Mouse (Mus musculus): ENCODE measurements around the gene Olfr437. TPM values are rescaled to one million over a fixed set of nuclear protein-coding genes. Genes with fewer than 3 reads are reported as not detected.
A peak's percentile ranks its signal among the peaks of the same experiment; 100 is the strongest.
"Not testable (repeated sequence)": the region's sequence is repeated elsewhere in the genome, so short reads cannot be mapped to it uniquely, and the experiment has no call there.

The Olfr437 gene
- polyA plus RNA-seq (2015; fragmentation: Nextera tagmentation; extraction: Ambion mirVana) = not detected in 2 replicates

- H3K27ac ChIP-seq (ENCODE audit: low read length) = no peak within 1 kb of the TSS
- H3K4me1 ChIP-seq (replicated peaks; ENCODE audit: control insufficient read depth, insufficient read depth, low read length) = no peaks in the 10 kb centered on the region
- ATAC-seq (ENCODE audit: low read depth) = no peak
- no peaks in the 10 kb centered on the region for H3K36me3 ChIP-seq (ENCODE audit: control insufficient read depth, insufficient read depth, low read length)
- H3K4me3 ChIP-seq (ENCODE audit: low read length) = no peak within 1 kb of the TSS
- H3K9ac ChIP-seq (ENCODE audit: low read length) = no peak within 1 kb of the TSS
- H3K9me3 ChIP-seq (ENCODE audit: control insufficient read depth, low read length) = no peaks in the 10 kb centered on the region
- no peak within 1 kb of the TSS for H3K4me2 ChIP-seq (ENCODE audit: low read depth, low read length)
- H3K27me3 ChIP-seq (ENCODE audit: control insufficient read depth, insufficient read depth, low read depth, low read length) = no peaks in the 10 kb centered on the region
- WGBS = 61% methylated on average over 3 of the region's 3 CpGs
These were observed at the start of gene Olfr437 for GRCm38 (mm10) chr6:43162982-43163381. Gene Olfr437 (plus strand): TSS chr6:43163282.

GRCm38 (mm10) chr6:43146267-43146666, 16.8 kb upstream of the Olfr437 start, which contains the start of gene Olfr237-ps1:
Gene Olfr237-ps1 (plus strand): TSS chr6:43146567.
- ATAC-seq (ENCODE audit: low read depth); H3K9ac ChIP-seq (ENCODE audit: low read length); H3K36me3 ChIP-seq (ENCODE audit: control insufficient read depth, insufficient read depth, low read length); H3K4me1 ChIP-seq (replicated peaks; ENCODE audit: control insufficient read depth, insufficient read depth, low read length); H3K4me2 ChIP-seq (ENCODE audit: low read depth, low read length); H3K9me3 ChIP-seq (ENCODE audit: control insufficient read depth, low read length); H3K27ac ChIP-seq (ENCODE audit: low read length); H3K4me3 ChIP-seq (ENCODE audit: low read length); H3K27me3 ChIP-seq (ENCODE audit: control insufficient read depth, insufficient read depth, low read depth, low read length): not testable (repeated sequence)
- WGBS = 84% methylated on average over 2 of the region's 2 CpGs

- no peak overlapping the region for H3K4me3 ChIP-seq (ENCODE audit: low read length)
- H3K36me3 ChIP-seq (ENCODE audit: control insufficient read depth, insufficient read depth, low read length) = no peaks in the 10 kb centered on the region
- H3K9ac ChIP-seq (ENCODE audit: low read length) = no peak overlapping the region
- no peak for ATAC-seq (ENCODE audit: low read depth)
- H3K9me3 ChIP-seq (ENCODE audit: control insufficient read depth, low read length) = no peaks in the 10 kb centered on the region
- no peaks in the 10 kb centered on the region for H3K4me1 ChIP-seq (replicated peaks; ENCODE audit: control insufficient read depth, insufficient read depth, low read length)
- 49% methylated on average over 1 of the region's 1 CpGs for WGBS
- no peak overlapping the region for H3K27ac ChIP-seq (ENCODE audit: low read length)
- H3K4me2 ChIP-seq (ENCODE audit: low read depth, low read length) = no peak overlapping the region
- H3K27me3 ChIP-seq (ENCODE audit: control insufficient read depth, insufficient read depth, low read depth, low read length) = no peaks in the 10 kb centered on the region
These were observed 3.6 kb upstream of the Olfr437 start for GRCm38 (mm10) chr6:43159502-43159901.

GRCm38 (mm10) chr6:43167246-43167645, 4.2 kb downstream of the Olfr437 start:
- H3K27me3 ChIP-seq (ENCODE audit: control insufficient read depth, insufficient read depth, low read depth, low read length) = no peaks in the 10 kb centered on the region
- H3K9ac ChIP-seq (ENCODE audit: low read length) = no peak overlapping the region
- no peak overlapping the region for H3K27ac ChIP-seq (ENCODE audit: low read length)
- WGBS = 85% methylated on average over 4 of the region's 4 CpGs
- no peaks in the 10 kb centered on the region for H3K36me3 ChIP-seq (ENCODE audit: control insufficient read depth, insufficient read depth, low read length)
- no peak overlapping the region for H3K4me3 ChIP-seq (ENCODE audit: low read length)
- no peaks in the 10 kb centered on the region for H3K4me1 ChIP-seq (replicated peaks; ENCODE audit: control insufficient read depth, insufficient read depth, low read length)
- ATAC-seq (ENCODE audit: low read depth) = no peak
- H3K9me3 ChIP-seq (ENCODE audit: control insufficient read depth, low read length) = no peaks in the 10 kb centered on the region
- H3K4me2 ChIP-seq (ENCODE audit: low read depth, low read length) = no peak overlapping the region

GRCm38 (mm10) chr6:43171840-43172239, 8.8 kb downstream of the Olfr437 start, which contains the start of gene Olfr13:
Gene Olfr13 (plus strand): TSS chr6:43172140.
- Histone ChIP-seq H3K9ac (ENCODE audit: low read length) (no peak within 1 kb of the TSS), H3K27me3 (ENCODE audit: control insufficient read depth, insufficient read depth, low read depth, low read length) (no peaks in the 10 kb centered on the region), H3K4me3 (ENCODE audit: low read length) (no peak within 1 kb of the TSS), H3K4me2 (ENCODE audit: low read depth, low read length) (no peak within 1 kb of the TSS), H3K36me3 (ENCODE audit: control insufficient read depth, insufficient read depth, low read length) (no peaks in the 10 kb centered on the region), H3K27ac (ENCODE audit: low read length) (no peak within 1 kb of the TSS), H3K4me1 (replicated peaks; ENCODE audit: control insufficient read depth, insufficient read depth, low read length) (no peaks in the 10 kb centered on the region), H3K9me3 (ENCODE audit: control insufficient read depth, low read length) (no peaks in the 10 kb centered on the region)
- ATAC-seq (ENCODE audit: low read depth) = no peak
- WGBS = 50% methylated on average over 4 of the region's 4 CpGs

GRCm38 (mm10) chr6:43178129-43178528, 15.0 kb downstream of the Olfr437 start:
- no peaks in the 10 kb centered on the region for H3K36me3 ChIP-seq (ENCODE audit: control insufficient read depth, insufficient read depth, low read length)
- H3K27me3 ChIP-seq (ENCODE audit: control insufficient read depth, insufficient read depth, low read depth, low read length) = no peaks in the 10 kb centered on the region
- no peak overlapping the region for H3K27ac ChIP-seq (ENCODE audit: low read length)
- 59% methylated on average over 1 of the region's 1 CpGs for WGBS
- H3K4me2 ChIP-seq (ENCODE audit: low read depth, low read length) = no peak overlapping the region
- H3K9ac ChIP-seq (ENCODE audit: low read length) = no peak overlapping the region
- ATAC-seq (ENCODE audit: low read depth) = no peak
- no peaks in the 10 kb centered on the region for H3K4me1 ChIP-seq (replicated peaks; ENCODE audit: control insufficient read depth, insufficient read depth, low read length)
- no peaks in the 10 kb centered on the region for H3K9me3 ChIP-seq (ENCODE audit: control insufficient read depth, low read length)
- no peak overlapping the region for H3K4me3 ChIP-seq (ENCODE audit: low read length)

GRCm38 (mm10) chr6:43178584-43179501, 15.8 kb downstream of the Olfr437 start:
- no peak for ATAC-seq (ENCODE audit: low read depth)
- Histone ChIP-seq H3K4me2 (ENCODE audit: low read depth, low read length) (no peak overlapping the region), H3K9me3 (ENCODE audit: control insufficient read depth, low read length) (no peaks in the 10 kb centered on the region), H3K9ac (ENCODE audit: low read length) (no peak overlapping the region), H3K36me3 (ENCODE audit: control insufficient read depth, insufficient read depth, low read length) (no peaks in the 10 kb centered on the region), H3K27me3 (ENCODE audit: control insufficient read depth, insufficient read depth, low read depth, low read length) (no peaks in the 10 kb centered on the region), H3K27ac (ENCODE audit: low read length) (no peak overlapping the region), H3K4me3 (ENCODE audit: low read length) (no peak overlapping the region), H3K4me1 (replicated peaks; ENCODE audit: control insufficient read depth, insufficient read depth, low read length) (no peaks in the 10 kb centered on the region)
- 32% methylated on average over 6 of the region's 6 CpGs for WGBS

GRCm38 (mm10) chr6:43190986-43191385, 27.9 kb downstream of the Olfr437 start:
- no peaks in the 10 kb centered on the region for H3K27me3 ChIP-seq (ENCODE audit: control insufficient read depth, insufficient read depth, low read depth, low read length)
- no peak overlapping the region for H3K4me2 ChIP-seq (ENCODE audit: low read depth, low read length)
- no peak overlapping the region for H3K9ac ChIP-seq (ENCODE audit: low read length)
- H3K36me3 ChIP-seq (ENCODE audit: control insufficient read depth, insufficient read depth, low read length) = no peaks in the 10 kb centered on the region
- no peak overlapping the region for H3K4me3 ChIP-seq (ENCODE audit: low read length)
- WGBS = 30% methylated on average over 3 of the region's 3 CpGs
- no peaks in the 10 kb centered on the region for H3K9me3 ChIP-seq (ENCODE audit: control insufficient read depth, low read length)
- H3K4me1 ChIP-seq (replicated peaks; ENCODE audit: control insufficient read depth, insufficient read depth, low read length) = no peaks in the 10 kb centered on the region
- peak; percentile 73 for ATAC-seq (ENCODE audit: low read depth)
- H3K27ac ChIP-seq (ENCODE audit: low read length) = peak overlapping the region; percentile 59

- Histone ChIP-seq H3K36me3 (ENCODE audit: control insufficient read depth, insufficient read depth, low read length) (no peaks in the 10 kb centered on the region), H3K4me2 (ENCODE audit: low read depth, low read length) (no peak within 1 kb of the TSS), H3K9me3 (ENCODE audit: control insufficient read depth, low read length) (no peaks in the 10 kb centered on the region), H3K27me3 (ENCODE audit: control insufficient read depth, insufficient read depth, low read depth, low read length) (no peaks in the 10 kb centered on the region), H3K4me3 (ENCODE audit: low read length) (no peak within 1 kb of the TSS), H3K27ac (ENCODE audit: low read length) (0 out of 2 replicates have a peak within 1 kb of the TSS, but pooled peaks have one; percentile 22), H3K9ac (ENCODE audit: low read length) (no peak within 1 kb of the TSS), H3K4me1 (replicated peaks; ENCODE audit: control insufficient read depth, insufficient read depth, low read length) (0 out of 2 replicates have a peak, but pooled peaks cover 2% of the 10 kb centered on the region)
- no peak for ATAC-seq (ENCODE audit: low read depth)
These were observed 33.7 kb downstream of the Olfr437 start, which contains the start of gene Olfr435 for GRCm38 (mm10) chr6:43196781-43197180. Gene Olfr435 (plus strand): TSS chr6:43197146.
